Mouse (Mus musculus): ENCODE results near the gene Bdnf. TPM values are rescaled to one million over a fixed set of nuclear protein-coding genes. Genes with fewer than 3 reads are reported as not detected.
A peak's percentile ranks its signal among the peaks of the same experiment; 100 is the strongest.

Bdnf gene
- polyA plus RNA-seq, 1 experiment from 2014 or later: 3.0 TPM

DNA sequence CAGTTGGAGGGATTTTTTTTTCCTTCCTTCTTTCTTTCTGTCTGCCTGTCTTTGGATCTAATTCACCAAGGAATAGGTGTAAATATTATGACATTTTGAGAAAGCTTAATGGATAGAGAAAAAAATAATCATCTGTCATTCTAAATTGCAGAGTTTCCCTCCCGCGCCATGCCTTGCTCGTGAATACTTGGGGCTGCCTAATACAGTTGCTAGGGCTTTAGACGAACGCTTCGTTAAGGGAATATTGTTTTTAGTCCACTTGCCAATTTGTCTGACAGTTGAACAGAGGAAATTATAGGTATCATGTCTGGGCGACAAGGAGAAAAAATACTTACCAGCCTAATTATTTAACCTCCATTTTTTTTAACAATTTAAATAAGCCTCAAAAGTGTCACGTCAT lies 4.0 kb downstream of the Bdnf start:
- ATAC-seq: peak; percentile 26
- peaks cover 36% of the 10 kb centered on the region for H3K4me1 ChIP-seq (replicated peaks; ENCODE audit: control insufficient read depth, insufficient read depth, low read length)
- peak overlapping the region; percentile 62 for H3K4me3 ChIP-seq (replicated peaks; ENCODE audit: low read length)
- H3K27me3 ChIP-seq (replicated peaks; ENCODE audit: control insufficient read depth, insufficient read depth, low read length): peaks cover 32% of the 10 kb centered on the region
- H3K9ac ChIP-seq (replicated peaks; ENCODE audit: low read depth, low read length): peak overlapping the region; percentile 83; the same call in 1 of the 2 replicates
- H3K4me2 ChIP-seq (ENCODE audit: low read length): peak overlapping the region; percentile 92
- no peaks in the 10 kb centered on the region for H3K9me3 ChIP-seq (ENCODE audit: control insufficient read depth, low read length)
- H3K27ac ChIP-seq (ENCODE audit: low read length): peak overlapping the region; percentile 31; the same call in 1 of the 2 replicates
- no peaks in the 10 kb centered on the region for H3K36me3 ChIP-seq (ENCODE audit: control insufficient read depth, insufficient read depth)
- WGBS: under 1% methylated on average over 8 of the region's 8 CpGs

DNA sequence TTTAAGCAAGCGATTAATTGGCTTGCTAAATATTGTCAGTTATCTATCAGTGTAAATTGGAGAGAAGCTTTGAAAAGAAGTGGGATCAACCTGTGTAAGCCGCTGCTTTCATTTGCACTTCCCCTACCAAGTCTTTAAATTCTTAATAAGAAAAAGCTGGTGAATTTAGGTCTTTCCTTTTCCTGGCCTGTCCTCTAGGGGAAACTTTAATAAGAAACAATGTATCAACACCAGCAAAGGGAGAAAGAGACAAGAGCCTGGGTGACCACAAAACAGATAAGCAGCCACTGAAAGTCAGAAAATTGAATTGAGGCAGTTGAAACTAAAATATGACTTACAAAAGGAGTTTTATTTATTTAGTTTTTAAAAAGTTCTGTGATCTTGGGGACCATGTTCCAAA lies 4.9 kb downstream of the Bdnf start:
- H3K9ac ChIP-seq (replicated peaks; ENCODE audit: low read depth, low read length): no peak overlapping the region
- peaks cover 26% of the 10 kb centered on the region for H3K4me1 ChIP-seq (replicated peaks; ENCODE audit: control insufficient read depth, insufficient read depth, low read length)
- H3K9me3 ChIP-seq (ENCODE audit: control insufficient read depth, low read length): no peaks in the 10 kb centered on the region
- H3K27me3 ChIP-seq (replicated peaks; ENCODE audit: control insufficient read depth, insufficient read depth, low read length): peaks cover 24% of the 10 kb centered on the region
- no peak overlapping the region for H3K4me3 ChIP-seq (replicated peaks; ENCODE audit: low read length)
- H3K4me2 ChIP-seq (ENCODE audit: low read length): no peak overlapping the region
- 49% methylated on average over 2 of the region's 2 CpGs for WGBS
- no peak overlapping the region for H3K27ac ChIP-seq (ENCODE audit: low read length)
- no peaks in the 10 kb centered on the region for H3K36me3 ChIP-seq (ENCODE audit: control insufficient read depth, insufficient read depth)
- no peak for ATAC-seq

DNA sequence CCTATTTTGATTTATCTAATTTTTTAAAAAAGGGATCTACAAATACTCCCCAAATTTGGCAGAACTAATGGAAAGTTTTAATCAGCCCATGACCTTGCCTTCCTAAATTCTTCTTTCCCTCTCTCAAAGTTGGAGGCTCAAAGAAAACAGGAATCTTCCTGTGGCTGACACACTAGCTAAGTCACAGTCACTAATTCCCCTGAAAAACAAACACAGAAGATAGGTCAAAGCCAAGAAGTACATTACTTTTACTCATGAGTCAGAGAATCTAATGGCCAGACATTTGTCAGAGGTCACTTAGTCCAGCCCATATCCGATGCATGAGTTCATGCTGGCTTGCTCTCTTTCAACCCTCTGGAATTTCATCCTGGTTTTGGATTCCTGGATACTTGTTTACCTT lies 6.6 kb downstream of the Bdnf start:
- Histone ChIP-seq H3K27ac (ENCODE audit: low read length) (no peak overlapping the region), H3K36me3 (ENCODE audit: control insufficient read depth, insufficient read depth) (no peaks in the 10 kb centered on the region), H3K4me1 (replicated peaks; ENCODE audit: control insufficient read depth, insufficient read depth, low read length) (peaks cover 13% of the 10 kb centered on the region), H3K4me2 (ENCODE audit: low read length) (no peak overlapping the region), H3K9me3 (ENCODE audit: control insufficient read depth, low read length) (no peaks in the 10 kb centered on the region), H3K4me3 (replicated peaks; ENCODE audit: low read length) (no peak overlapping the region), H3K27me3 (replicated peaks; ENCODE audit: control insufficient read depth, insufficient read depth, low read length) (peaks cover 8% of the 10 kb centered on the region), H3K9ac (replicated peaks; ENCODE audit: low read depth, low read length) (no peak overlapping the region)
- WGBS: 96% methylated on average over 1 of the region's 1 CpGs
- ATAC-seq: no peak

DNA sequence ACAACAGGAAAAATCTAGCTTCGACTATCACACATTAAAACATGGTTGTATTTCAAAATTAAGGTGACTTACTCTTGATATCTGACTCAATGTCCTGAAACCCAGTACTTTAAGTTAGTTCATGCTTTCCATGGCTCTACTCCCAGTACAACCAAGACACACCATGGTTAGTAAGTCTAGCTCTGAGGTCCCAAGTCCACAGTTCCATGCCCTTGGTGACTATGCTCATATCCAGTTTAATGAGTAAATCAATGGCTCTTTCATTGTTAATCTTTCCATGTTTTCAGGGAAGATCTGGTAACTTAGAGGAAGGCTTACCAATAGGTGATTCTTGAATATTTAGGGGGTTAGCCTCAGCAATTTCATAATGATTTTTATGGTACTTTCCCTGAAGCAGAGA lies 14.2 kb downstream of the Bdnf start:
- Histone ChIP-seq H3K4me2 (ENCODE audit: low read length) (no peak overlapping the region), H3K27ac (ENCODE audit: low read length) (no peak overlapping the region), H3K4me3 (replicated peaks; ENCODE audit: low read length) (no peak overlapping the region), H3K9me3 (ENCODE audit: control insufficient read depth, low read length) (no peaks in the 10 kb centered on the region), H3K36me3 (ENCODE audit: control insufficient read depth, insufficient read depth) (no peaks in the 10 kb centered on the region), H3K9ac (replicated peaks; ENCODE audit: low read depth, low read length) (no peak overlapping the region), H3K4me1 (replicated peaks; ENCODE audit: control insufficient read depth, insufficient read depth, low read length) (peaks cover 13% of the 10 kb centered on the region), H3K27me3 (replicated peaks; ENCODE audit: control insufficient read depth, insufficient read depth, low read length) (peaks cover 23% of the 10 kb centered on the region)
- ATAC-seq: no peak
- 64% methylated on average over 1 of the region's 1 CpGs for WGBS

DNA sequence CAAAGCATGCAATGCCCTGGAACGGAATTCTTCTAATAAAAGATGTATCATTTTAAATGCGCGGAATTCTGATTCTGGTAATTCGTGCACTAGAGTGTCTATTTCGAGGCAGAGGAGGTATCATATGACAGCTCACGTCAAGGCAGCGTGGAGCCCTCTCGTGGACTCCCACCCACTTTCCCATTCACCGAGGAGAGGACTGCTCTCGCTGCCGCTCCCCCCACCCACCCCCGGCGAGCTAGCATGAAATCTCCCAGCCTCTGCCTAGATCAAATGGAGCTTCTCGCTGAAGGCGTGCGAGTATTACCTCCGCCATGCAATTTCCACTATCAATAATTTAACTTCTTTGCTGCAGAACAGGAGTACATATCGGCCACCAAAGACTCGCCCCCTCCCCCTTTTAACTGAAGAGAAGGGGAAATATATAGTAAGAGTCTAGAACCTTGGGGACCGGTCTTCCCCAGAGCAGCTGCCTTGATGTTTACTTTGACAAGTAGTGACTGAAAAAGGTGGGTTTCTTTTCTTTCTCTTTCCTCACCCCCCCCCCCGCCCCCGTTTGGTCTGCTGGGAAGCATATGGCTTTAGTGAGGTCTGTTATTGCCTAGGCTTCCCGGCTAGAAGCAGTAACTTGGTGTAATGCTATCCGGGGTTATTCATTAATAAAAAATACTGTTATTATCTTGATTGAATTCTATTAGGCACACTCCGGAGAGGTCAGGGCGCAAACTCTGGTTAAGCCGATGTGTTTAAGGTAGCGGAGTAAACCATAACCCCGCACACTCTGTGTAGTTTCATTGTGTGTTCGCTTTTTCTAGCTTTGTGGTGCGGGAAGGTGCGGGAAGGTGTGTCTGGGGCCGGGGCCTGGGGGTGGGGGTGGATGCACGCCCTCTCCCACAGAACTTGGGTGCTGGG lies 18.0 kb downstream of the Bdnf start:
- peaks cover 32% of the 10 kb centered on the region for H3K4me1 ChIP-seq (replicated peaks; ENCODE audit: control insufficient read depth, insufficient read depth, low read length)
- H3K36me3 ChIP-seq (ENCODE audit: control insufficient read depth, insufficient read depth): no peaks in the 10 kb centered on the region
- H3K27me3 ChIP-seq (replicated peaks; ENCODE audit: control insufficient read depth, insufficient read depth, low read length): peaks cover 46% of the 10 kb centered on the region
- H3K9me3 ChIP-seq (ENCODE audit: control insufficient read depth, low read length): no peaks in the 10 kb centered on the region
- no peak overlapping the region for H3K27ac ChIP-seq (ENCODE audit: low read length)
- H3K4me2 ChIP-seq (ENCODE audit: low read length): peak overlapping the region; percentile 54
- peak overlapping the region; percentile 54 for H3K4me3 ChIP-seq (replicated peaks; ENCODE audit: low read length)
- peak overlapping the region; percentile 12 for H3K9ac ChIP-seq (replicated peaks; ENCODE audit: low read depth, low read length)
- WGBS: 3% methylated on average over 34 of the region's 34 CpGs
- ATAC-seq: peak; percentile 34

DNA sequence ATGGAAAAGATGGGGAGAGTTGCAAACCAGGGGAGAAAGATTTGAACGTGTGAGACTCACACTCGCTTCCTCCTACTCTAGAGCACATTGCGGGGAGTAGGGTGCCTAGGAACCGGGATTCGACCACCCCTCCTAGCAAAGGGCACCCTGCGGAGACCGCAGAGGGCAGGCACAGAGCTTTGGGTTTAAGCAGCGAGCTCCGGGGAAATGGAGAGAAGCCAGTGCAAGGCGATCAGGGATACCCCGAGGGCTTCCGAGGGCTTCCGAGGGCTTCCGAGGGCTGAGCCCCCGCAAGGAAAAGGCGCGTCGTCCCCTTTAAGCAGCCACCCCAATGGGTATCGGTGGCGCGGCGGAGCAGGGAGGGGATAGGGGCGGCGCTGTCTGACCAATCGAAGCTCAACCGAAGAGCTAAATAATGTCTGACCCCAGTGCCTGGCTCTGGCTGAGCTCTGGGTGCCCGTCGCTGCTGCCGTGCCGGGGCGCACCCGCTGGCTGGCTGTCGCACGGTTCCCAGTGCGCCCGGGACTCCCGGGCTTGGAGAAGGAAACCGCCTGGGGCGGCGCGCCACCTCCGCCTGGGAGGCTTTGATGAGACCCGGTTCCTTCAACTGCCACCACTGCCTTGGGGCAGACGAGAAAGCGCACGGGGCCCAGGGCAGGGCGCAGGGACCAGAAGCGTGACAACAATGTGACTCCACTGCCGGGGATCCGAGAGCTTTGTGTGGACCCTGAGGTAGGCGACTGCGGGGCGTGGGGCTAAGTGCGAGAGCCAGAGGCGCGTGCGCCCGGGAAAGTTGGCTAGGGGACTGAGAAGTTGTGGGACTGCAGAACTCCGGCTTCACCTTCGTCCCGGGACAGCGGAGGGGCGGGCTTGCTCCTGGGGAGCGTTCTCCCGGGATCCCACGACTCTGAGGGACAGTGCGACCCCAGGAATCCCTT lies 18.9 kb downstream of the Bdnf start:
- H3K9ac ChIP-seq (replicated peaks; ENCODE audit: low read depth, low read length): peak overlapping the region; percentile 12
- WGBS: under 1% methylated on average over 67 of the region's 67 CpGs
- peak overlapping the region; percentile 54 for H3K4me2 ChIP-seq (ENCODE audit: low read length)
- peaks cover 33% of the 10 kb centered on the region for H3K4me1 ChIP-seq (replicated peaks; ENCODE audit: control insufficient read depth, insufficient read depth, low read length)
- peaks cover 46% of the 10 kb centered on the region for H3K27me3 ChIP-seq (replicated peaks; ENCODE audit: control insufficient read depth, insufficient read depth, low read length)
- H3K36me3 ChIP-seq (ENCODE audit: control insufficient read depth, insufficient read depth): no peaks in the 10 kb centered on the region
- peak overlapping the region; percentile 54 for H3K4me3 ChIP-seq (replicated peaks; ENCODE audit: low read length)
- H3K27ac ChIP-seq (ENCODE audit: low read length): no peak overlapping the region
- peak; percentile 54 for ATAC-seq
- H3K9me3 ChIP-seq (ENCODE audit: control insufficient read depth, low read length): no peaks in the 10 kb centered on the region

DNA sequence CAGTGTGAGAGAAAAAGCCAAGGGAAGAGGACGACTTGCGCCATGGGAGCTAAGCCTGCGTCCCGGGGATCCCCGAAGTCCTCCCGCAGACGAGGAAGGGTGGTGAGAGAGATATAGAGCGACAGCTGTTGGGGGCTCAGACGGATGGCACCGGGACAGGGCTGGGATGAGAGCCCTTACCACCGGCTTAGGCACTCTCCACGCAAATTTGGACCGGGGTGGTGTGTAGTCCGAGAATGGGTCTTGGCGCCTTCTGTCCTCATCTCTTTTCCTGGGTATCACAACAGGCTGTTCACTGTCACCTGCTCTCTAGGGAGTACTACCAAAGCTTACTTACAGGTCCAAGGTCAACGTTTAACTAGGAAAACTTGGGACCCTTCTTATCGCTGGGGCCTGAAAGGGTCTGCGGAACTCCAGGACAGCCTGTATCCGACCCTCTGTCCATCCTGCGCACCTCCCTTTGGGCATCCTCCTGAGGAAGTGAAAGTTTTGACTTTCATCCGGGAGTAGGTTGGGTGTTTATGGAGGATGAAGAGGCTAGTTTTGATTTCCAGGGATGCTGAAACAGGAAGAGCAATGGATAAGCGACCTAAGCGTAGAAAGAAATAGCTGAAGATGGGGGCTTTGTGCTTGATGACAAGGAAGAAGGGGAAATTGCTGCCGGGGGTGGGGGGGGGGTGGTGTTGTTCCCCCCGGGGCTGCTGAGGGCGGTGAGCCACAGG lies 19.8 kb downstream of the Bdnf start:
- H3K9ac ChIP-seq (replicated peaks; ENCODE audit: low read depth, low read length): 0 out of 2 replicates have a peak overlapping the region, but pooled peaks have one; percentile 12
- peak; percentile 23 for ATAC-seq
- peak overlapping the region; percentile 54 for H3K4me3 ChIP-seq (replicated peaks; ENCODE audit: low read length)
- no peak overlapping the region for H3K27ac ChIP-seq (ENCODE audit: low read length)
- H3K27me3 ChIP-seq (replicated peaks; ENCODE audit: control insufficient read depth, insufficient read depth, low read length): peaks cover 49% of the 10 kb centered on the region
- peaks cover 33% of the 10 kb centered on the region for H3K4me1 ChIP-seq (replicated peaks; ENCODE audit: control insufficient read depth, insufficient read depth, low read length)
- peak overlapping the region; percentile 54 for H3K4me2 ChIP-seq (ENCODE audit: low read length)
- no peaks in the 10 kb centered on the region for H3K36me3 ChIP-seq (ENCODE audit: control insufficient read depth, insufficient read depth)
- WGBS: 0% methylated on average over 26 of the region's 26 CpGs
- H3K9me3 ChIP-seq (ENCODE audit: control insufficient read depth, low read length): no peaks in the 10 kb centered on the region

DNA sequence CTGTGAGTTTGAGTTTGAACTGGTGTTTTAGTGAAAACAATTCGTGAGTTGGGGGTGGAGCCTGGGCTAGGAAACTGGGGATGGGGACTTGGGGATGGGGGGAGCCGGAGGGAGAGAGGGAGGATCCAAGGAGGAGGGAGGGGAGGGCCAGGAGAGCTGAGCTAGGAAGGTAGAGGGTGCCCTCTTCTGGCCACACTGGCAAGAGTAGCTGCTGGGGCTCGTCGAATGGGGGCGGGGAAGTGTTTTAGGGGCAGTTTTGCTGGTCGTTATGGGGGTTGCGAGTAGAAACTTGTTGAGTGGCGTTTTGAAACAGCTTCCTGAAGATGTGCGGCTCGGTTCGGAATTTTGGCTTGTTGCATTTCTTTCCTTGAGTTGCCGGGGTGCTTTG lies 20.3 kb downstream of the Bdnf start:
- no peaks in the 10 kb centered on the region for H3K36me3 ChIP-seq (ENCODE audit: control insufficient read depth, insufficient read depth)
- peak overlapping the region; percentile 54 for H3K4me2 ChIP-seq (ENCODE audit: low read length)
- H3K27me3 ChIP-seq (replicated peaks; ENCODE audit: control insufficient read depth, insufficient read depth, low read length): peaks cover 49% of the 10 kb centered on the region
- no peaks in the 10 kb centered on the region for H3K9me3 ChIP-seq (ENCODE audit: control insufficient read depth, low read length)
- peaks cover 33% of the 10 kb centered on the region for H3K4me1 ChIP-seq (replicated peaks; ENCODE audit: control insufficient read depth, insufficient read depth, low read length)
- 0% methylated on average over 12 of the region's 12 CpGs for WGBS
- peak overlapping the region; percentile 54 for H3K4me3 ChIP-seq (replicated peaks; ENCODE audit: low read length)
- ATAC-seq: peak; percentile 71
- H3K27ac ChIP-seq (ENCODE audit: low read length): no peak overlapping the region
- no peak overlapping the region for H3K9ac ChIP-seq (replicated peaks; ENCODE audit: low read depth, low read length)

All from forebrain, embryonic 16.5 days (tissue).